Mouse (Mus musculus) small intestine, adult 2 months (tissue): Measurements from ENCODE around the gene Atxn10.

Experiments used
- CTCF ChIP-seq: fragments of 200-500 bp; IDR thresholded peaks from 2 replicates; pipeline ENCODE4 v1.5.1; 2012; ENCODE audit warnings: low read depth, mild to moderate bottlenecking, control low read depth, inconsistent platforms, low read length, moderate library complexity, mixed read lengths; ENCODE audit not compliant: insufficient replicate concordance, insufficient read length; ENCODE audit errors: extremely low read depth
- POLR2A ChIP-seq: fragments of 200-500 bp; IDR thresholded peaks from 2 replicates; pipeline ENCODE4 v1.6.1; 2012; ENCODE audit warnings: low read depth, mild to moderate bottlenecking, control low read depth, inconsistent platforms, low read length, moderate library complexity

GRCm38 (mm10) chr15:85463027-85463790 lies 127.2 kb downstream of the Atxn10 start:
- TF ChIP-seq CTCF (no peak), POLR2A (no peak)
